Mouse (Mus musculus): ENCODE measurements around the gene Lmtk2. TPM values are rescaled to one million over a fixed set of nuclear protein-coding genes. Genes with fewer than 3 reads are reported as not detected.

The Lmtk2 gene
- total RNA-seq, 2 experiments from 2014 or later: 94.2 to 99.2 TPM

DNA sequence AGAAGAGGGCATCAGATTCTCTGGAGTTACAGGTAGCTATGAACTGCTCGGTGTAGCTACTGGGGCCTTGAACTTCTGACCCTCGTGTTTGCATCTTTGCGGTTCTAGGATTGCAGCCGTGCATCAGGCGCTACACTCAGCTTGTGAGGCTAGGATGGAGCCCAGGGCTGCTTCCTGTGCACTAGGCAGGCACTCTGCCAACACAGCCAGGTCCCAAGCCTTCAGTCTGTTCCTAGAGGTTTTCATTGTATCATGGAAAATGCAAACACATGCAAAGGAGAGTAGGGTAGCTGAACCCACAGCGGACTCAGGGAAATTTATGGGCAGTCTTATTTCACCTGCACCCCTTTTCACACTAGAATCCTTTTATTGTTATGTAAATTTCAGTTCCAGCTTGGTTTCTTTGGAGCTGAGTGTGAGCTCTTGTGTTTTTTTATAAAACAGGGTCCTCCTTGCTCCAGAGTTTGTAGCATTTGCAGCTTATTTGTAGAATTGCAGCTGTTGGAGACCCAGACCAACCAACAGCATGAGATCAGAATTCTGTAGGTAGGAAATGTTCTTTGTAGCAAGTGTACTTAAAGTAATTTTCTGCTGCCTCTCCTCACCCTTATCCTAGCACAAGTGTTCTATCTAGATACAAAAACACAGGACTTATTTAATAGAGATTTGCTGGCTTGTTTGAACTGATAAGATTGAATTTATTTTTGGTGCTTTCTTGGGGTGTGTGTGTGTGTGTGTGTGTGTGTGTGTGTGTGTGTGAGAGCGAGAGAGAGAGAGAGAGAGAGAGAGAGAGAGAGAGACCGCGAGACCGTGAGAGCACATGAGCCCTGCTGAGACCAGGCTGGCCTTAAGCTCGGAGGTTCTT is 12.6 kb downstream of the Lmtk2 start:
- DNase-seq: no peak

- DNase-seq: no peak
Observed at GRCm38 (mm10) chr5:144114068-144114467, 13.8 kb downstream of the Lmtk2 start.

DNA sequence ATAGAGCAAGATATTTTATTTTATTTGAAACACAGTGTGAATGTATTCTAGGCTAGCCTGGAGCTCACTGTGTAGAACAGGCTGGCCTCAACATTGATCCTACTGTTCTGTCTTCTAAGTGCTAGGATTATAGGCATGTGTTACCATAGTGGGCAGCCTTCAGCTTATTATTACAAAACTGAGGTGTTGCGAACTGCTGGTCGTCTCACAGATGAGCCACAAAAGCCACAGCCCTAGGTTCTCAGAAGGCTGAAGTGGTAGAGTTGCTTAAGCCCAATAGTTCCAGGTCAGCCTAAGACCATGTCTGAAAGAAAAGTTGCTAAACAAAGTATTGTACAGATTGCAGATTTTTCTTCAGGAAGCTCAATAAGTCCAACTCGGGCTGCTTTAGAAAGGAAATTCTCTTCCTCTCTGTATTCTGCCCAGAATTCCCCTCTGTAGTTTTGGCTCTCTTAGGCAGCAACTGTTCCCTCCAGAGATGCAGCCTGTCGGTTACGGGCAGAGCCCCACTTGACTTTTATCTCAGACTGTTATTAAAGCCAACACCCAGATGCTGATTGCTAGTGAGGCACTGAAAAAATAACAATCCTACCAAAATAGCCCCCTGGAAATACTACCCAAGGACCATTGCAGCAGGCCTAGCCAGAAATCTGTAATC is 14.9 kb downstream of the Lmtk2 start:
- no peak for DNase-seq

- no peak for DNase-seq
Observed at GRCm38 (mm10) chr5:144115628-144115977, 15.4 kb downstream of the Lmtk2 start.

DNA sequence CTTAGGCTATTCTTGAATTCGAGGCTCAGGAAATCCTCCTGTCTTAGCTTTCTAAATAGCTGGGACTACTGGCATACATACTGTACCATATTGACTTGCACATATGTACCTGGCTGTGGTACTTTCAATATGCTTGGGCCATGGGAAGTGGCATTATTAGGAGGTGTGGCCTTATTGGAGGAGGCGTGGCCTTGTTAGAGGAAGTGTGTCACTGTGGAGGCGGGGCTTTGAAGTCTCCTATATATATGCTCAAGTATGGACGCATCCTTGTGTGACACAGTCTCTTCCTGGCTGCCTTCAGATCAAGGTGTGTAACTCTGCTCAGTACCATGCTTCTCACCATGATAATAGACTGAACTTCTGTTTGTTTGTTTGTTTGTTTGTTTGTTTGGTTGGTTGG is 18.0 kb downstream of the Lmtk2 start:
- no peak for DNase-seq

- no peak for DNase-seq
Observed at GRCm38 (mm10) chr5:144119286-144119685, 19.1 kb downstream of the Lmtk2 start.

- no peak for DNase-seq
Observed at GRCm38 (mm10) chr5:144121489-144121888, 21.3 kb downstream of the Lmtk2 start.

DNA sequence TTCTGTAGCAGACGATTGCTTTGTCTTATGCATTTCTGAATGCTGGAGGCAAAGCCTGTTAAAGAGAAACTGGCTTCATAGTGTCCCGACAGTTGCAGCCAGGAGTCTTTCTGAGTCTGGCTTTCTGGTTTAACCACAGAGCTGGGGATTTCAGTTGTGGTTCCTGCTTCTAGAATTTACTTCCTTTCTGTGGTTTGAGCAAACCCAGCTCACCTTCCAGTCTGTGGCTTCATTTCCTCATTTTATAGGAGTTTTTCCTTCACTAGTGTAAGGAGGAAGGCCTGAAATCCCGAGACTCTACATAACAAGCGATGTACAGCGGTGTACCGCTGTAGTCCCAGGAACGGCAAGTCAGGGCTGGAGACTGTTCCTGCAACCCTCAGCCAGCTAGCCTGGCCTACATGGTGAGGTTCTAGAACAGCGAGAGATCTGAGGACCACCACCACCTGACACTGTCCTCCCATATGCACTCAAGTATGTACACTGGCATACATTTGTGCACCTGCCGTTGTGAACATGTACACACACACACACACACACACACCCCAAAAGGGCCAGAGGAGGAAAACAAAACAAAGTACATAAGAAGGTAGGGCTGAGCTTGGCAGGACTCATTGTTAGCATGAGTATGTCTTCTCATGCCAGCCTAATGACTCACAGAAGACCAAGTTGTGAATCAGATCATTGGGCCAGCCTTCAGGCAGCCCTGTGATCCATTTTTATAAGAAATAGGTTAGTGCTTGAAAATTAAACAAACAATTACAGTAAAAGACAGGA is 25.9 kb downstream of the Lmtk2 start:
- no peak for DNase-seq

DNA sequence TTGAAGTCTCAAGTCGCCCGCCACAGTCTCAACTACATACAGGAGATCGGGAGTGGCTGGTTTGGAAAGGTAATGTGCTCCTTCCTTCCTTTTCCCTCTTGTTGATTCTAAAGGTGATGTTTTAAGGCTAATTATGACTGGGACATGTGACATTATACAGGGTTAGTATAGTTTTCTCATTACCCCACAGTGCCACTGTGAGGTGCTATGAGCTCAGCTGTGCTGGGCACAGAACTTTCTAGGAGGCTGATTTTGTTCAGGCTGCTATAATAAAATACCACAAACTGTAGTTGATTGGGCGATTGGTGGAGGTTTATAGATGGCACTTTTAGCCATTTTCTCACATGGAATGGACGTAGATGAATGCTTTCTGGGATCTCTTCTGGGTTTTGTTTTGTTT is 43.3 kb downstream of the Lmtk2 start:
- no peak for DNase-seq

DNA sequence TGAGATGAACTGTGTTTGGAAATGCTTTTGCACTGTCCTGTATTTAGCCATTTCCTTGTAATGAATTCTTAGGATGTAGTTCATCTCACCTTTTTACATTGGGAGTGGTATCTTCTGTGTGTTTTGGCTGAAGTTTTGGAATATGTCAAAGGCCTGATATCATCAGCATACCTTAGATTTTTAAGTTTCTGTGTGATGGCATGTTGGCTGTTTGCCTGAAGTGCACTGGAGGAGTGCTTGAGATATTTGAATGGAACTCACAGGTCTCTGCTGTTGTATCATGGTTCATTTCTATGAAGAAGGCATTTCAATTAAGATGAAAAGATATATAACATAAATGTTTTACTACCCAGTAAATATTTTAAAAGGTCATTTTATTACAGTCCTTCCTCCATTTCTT is 46.7 kb downstream of the Lmtk2 start:
- DNase-seq: no peak

- no peak for DNase-seq
Observed at GRCm38 (mm10) chr5:144149530-144149929, 49.3 kb downstream of the Lmtk2 start.

GRCm38 (mm10) chr5:144151270-144151669 is 51.0 kb downstream of the Lmtk2 start:
- DNase-seq: no peak

- DNase-seq: peak; percentile 35 to 56
Observed at GRCm38 (mm10) chr5:144154528-144154927, 54.3 kb downstream of the Lmtk2 start.

- DNase-seq: peak in 1 of 2 experiments; percentile 34
Observed at GRCm38 (mm10) chr5:144158604-144159003, 58.4 kb downstream of the Lmtk2 start.

DNA sequence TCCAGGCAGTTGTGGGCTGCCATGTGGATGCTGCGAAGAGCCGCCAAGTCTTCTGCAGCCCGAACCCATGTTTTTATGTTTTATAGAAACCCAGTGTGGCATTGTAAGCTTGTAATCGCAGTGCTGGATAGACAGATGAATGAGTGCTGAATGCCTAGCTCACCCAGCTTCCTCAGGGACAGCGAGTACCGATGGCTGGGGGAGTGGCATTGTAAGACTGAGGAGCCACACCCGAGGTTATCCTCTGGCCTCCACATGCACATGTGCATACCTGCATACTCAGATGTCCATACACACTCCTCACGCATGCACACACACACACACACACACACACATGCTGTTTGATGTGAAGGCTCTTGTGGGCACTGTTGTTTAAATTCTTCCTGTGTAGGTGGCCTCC is 58.9 kb downstream of the Lmtk2 start:
- no peak for DNase-seq

GRCm38 (mm10) chr5:144162080-144162812 is 62.0 kb downstream of the Lmtk2 start:
- no peak for DNase-seq

DNA sequence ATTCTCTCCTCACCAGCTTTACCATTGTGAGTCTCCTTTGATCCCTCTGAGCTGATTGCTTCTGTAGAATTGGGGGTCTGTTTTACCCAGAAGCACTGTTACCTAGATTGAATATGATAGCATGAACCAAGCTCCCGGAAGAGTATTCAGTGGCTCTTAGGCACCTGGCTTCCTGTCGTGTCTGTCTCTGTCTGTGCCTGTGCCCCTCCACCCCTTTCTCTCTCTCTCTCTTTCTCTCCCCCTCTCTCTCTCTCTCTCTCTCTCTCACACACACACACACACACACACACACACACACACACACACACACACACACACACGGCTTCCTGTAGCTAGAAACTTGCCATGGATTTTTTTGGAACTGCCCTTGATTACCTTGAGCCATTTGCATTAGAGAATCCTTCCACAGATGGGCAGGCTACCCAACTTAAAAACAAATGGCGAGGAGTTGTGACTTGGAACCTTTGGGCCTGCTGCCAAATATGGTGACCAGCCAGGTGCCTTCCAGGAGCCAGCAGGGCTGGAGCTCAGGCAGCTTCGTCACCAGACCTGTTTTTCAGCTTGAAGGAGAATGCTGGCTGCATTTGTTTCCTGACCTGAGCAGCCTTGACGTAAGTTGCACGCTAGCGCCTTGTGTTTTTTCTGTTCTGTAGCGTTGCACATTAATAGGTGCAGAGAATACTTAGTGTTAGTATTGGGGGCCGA is 62.7 kb downstream of the Lmtk2 start:
- DNase-seq: no peak

DNA sequence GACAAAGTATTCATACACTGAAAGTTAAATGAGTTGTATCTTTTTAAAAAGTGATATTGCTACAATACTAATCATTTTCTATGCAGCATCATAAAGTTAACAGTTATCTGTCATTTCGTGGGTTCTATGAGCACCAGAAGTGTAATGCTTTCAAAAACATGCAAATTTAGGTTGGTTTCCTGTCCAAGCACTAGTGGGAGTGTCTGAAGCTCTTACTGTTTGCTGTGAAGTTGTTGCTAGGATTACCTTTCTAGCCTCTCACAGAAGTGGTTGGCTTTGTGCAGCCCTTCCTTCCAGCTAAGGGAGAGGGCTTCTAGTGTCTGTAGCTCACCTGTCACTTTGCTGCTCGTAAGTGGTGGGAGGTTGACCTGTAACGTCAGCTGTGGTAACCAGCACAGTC is 65.5 kb downstream of the Lmtk2 start:
- DNase-seq: no peak

GRCm38 (mm10) chr5:144169275-144169975 is 69.2 kb downstream of the Lmtk2 start:
- peak in 1 of 2 experiments; percentile 40 for DNase-seq

DNA sequence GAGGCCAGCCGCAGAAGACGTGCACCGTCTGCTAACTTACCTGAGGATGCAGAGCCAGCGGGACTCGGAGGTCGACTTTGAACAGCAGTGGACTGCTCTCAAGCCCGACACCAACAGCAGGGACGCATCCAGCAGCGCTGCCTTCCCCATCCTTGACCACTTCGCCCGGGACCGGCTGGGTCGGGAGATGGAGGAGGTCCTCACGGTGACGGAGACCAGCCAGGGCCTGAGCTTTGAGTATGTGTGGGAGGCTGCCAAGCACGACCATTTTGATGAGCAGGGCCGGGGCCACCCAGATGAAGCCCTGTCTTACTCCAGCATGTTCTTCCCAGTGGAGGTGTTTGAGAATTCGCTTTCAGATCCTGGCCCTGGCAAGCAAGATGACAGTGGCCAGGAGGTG is 73.4 kb downstream of the Lmtk2 start:
- no peak for DNase-seq

GRCm38 (mm10) chr5:144178216-144178615 is 78.0 kb downstream of the Lmtk2 start:
- no peak for DNase-seq
